Mouse (Mus musculus): ENCODE measurements around the gene Lrrc52. TPM values are rescaled to one million over a fixed set of nuclear protein-coding genes. Genes with fewer than 3 reads are reported as not detected.

Lrrc52 gene
- total and polyA plus RNA-seq, 3 experiments, result not detected

- Histone ChIP-seq H3K4me3 (replicated peaks in 1 of 3; ENCODE audit: low read depth in 2 of 3, low read length in 2 of 3, poor library complexity in 1 of 3) (no peak overlapping the region), H3K9ac (ENCODE audit: insufficient read depth, low read depth) (no peak overlapping the region), H3K79me2 (replicated peaks; ENCODE audit: control insufficient read depth, extremely low read depth, insufficient read depth, poor library complexity, severe bottlenecking) (no peaks in the 10 kb centered on the region), H3K9me3 (replicated peaks; ENCODE audit: low read length) (peaks cover 3% of the 10 kb centered on the region), H3K27me3 (replicated peaks) (peaks cover 85% of the 10 kb centered on the region), H3K36me3 (replicated peaks in 1 of 2; ENCODE audit: control insufficient read depth in 1 of 2, insufficient read depth in 1 of 2, low read length in 1 of 2) (no peaks in the 10 kb centered on the region), H3K4me1 (ENCODE audit: control insufficient read depth in 1 of 2, insufficient read depth in 2 of 2) (peaks cover 3 to 6% of the 10 kb centered on the region in 2 experiments; a peak in 2 of 4 replicates), H3K4me2 (ENCODE audit: insufficient read depth, low read depth, poor library complexity, severe bottlenecking) (no peak overlapping the region), H3K27ac (ENCODE audit: insufficient read depth, low read depth) (no peak overlapping the region)
- in situ Hi-C loops (cut with MboI; ENCODE audit: low pct_ligation_motif_present, low pct_unique_long_range_greater_than_20kb, low sequenced_read_pairs), result no loop called here
- DNase-seq (ENCODE audit: extremely low read depth), result no peak
- TF ChIP-seq TBP (conservative IDR thresholded peaks at IDR 0.05; ENCODE audit: low read depth, low read length) (no peak), ZKSCAN1 (IDR thresholded peaks at IDR 0.05; ENCODE audit: borderline replicate concordance, low read depth, low read length) (no peak), SIN3A (IDR thresholded peaks at IDR 0.05; ENCODE audit: low read length) (no peak), MAX (IDR thresholded peaks at IDR 0.05; ENCODE audit: low read length) (no peak), IRF4 (IDR thresholded peaks at IDR 0.05; ENCODE audit: low read depth, low read length) (no peak), ELF1 (IDR thresholded peaks at IDR 0.05; ENCODE audit: low read depth, low read length) (no peak), POLR2AphosphoS2 (IDR thresholded peaks at IDR 0.05; ENCODE audit: low read depth, low read length) (no peak)
- dilution Hi-C loops (cut with MboI; ENCODE audit: extremely low pct_ligation_motif_present, extremely low pct_unique_long_range_greater_than_20kb, low sequenced_read_pairs), result loop anchor here (25.0 kb wide), 1 partner anchor 232 kb away; no protein-coding TSS in a partner anchor
Measured at GRCm38 (mm10) chr1:167405237-167405636, 61.3 kb downstream of the Lrrc52 start.

Other genes starting within 250 kb of the Lrrc52 start
- gene Uck2, start 181.5 kb downstream of the Lrrc52 start, total RNA-seq (2012; rRNA removed), result 235 and 254 TPM in 2 replicates
- gene Uck2, start 181.5 kb downstream of the Lrrc52 start, total RNA-seq (2014; rRNA removed), result 312 and 363 TPM in 2 replicates
- gene Uck2, start 181.5 kb downstream of the Lrrc52 start, polyA plus RNA-seq (2012; ENCODE audit: insufficient read length, low read depth), result 323 and 392 TPM in 2 replicates
- 80.6 and 87.0 TPM in 2 replicates for gene Tmco1, start 158.4 kb downstream of the Lrrc52 start, total RNA-seq (2012; rRNA removed)
- 153 and 168 TPM in 2 replicates for gene Tmco1, start 158.4 kb downstream of the Lrrc52 start, total RNA-seq (2014; rRNA removed)
- 92.8 and 127 TPM in 2 replicates for gene Tmco1, start 158.4 kb downstream of the Lrrc52 start, polyA plus RNA-seq (2012; ENCODE audit: insufficient read length, low read depth)
- gene Aldh9a1, start 116.8 kb downstream of the Lrrc52 start, total RNA-seq (2012; rRNA removed), result 26.2 and 28.8 TPM in 2 replicates
- 31.2 and 35.2 TPM in 2 replicates for gene Aldh9a1, start 116.8 kb downstream of the Lrrc52 start, total RNA-seq (2014; rRNA removed)
- 79.7 TPM in 2 replicates for gene Aldh9a1, start 116.8 kb downstream of the Lrrc52 start, polyA plus RNA-seq (2012; ENCODE audit: insufficient read length, low read depth)
- gene Mgst3, start 72.9 kb downstream of the Lrrc52 start, total RNA-seq (2012; rRNA removed), result 1.0 and 1.4 TPM in 2 replicates
- gene Mgst3, start 72.9 kb downstream of the Lrrc52 start, total RNA-seq (2014; rRNA removed), result not detected in 2 replicates
- not detected in 2 replicates for gene Mgst3, start 72.9 kb downstream of the Lrrc52 start, polyA plus RNA-seq (2012; ENCODE audit: insufficient read length, low read depth)
- gene Rxrg, start 131.6 kb upstream of the Lrrc52 start, total RNA-seq (2012; rRNA removed), result not detected in 2 replicates
- gene Rxrg, start 131.6 kb upstream of the Lrrc52 start, total RNA-seq (2014; rRNA removed), result not detected in 2 replicates
- gene Rxrg, start 131.6 kb upstream of the Lrrc52 start, polyA plus RNA-seq (2012; ENCODE audit: insufficient read length, low read depth), result not detected in 2 replicates
- gene Lmx1a, start 222.5 kb upstream of the Lrrc52 start, total RNA-seq (2012; rRNA removed), result not detected in 2 replicates
- gene Lmx1a, start 222.5 kb upstream of the Lrrc52 start, total RNA-seq (2014; rRNA removed), result not detected in 2 replicates
- not detected in 2 replicates for gene Lmx1a, start 222.5 kb upstream of the Lrrc52 start, polyA plus RNA-seq (2012; ENCODE audit: insufficient read length, low read depth)

All from CH12.LX (cell line).